Mouse (Mus musculus) embryo, embryonic 11 days (tissue): Measurements from ENCODE around the gene Tpbgl.

Experiments
- DNase-seq: peaks from one replicate; pipeline ENCODE4 v3.0.0-alpha.2; 2015

Gene Tpbgl

DNA sequence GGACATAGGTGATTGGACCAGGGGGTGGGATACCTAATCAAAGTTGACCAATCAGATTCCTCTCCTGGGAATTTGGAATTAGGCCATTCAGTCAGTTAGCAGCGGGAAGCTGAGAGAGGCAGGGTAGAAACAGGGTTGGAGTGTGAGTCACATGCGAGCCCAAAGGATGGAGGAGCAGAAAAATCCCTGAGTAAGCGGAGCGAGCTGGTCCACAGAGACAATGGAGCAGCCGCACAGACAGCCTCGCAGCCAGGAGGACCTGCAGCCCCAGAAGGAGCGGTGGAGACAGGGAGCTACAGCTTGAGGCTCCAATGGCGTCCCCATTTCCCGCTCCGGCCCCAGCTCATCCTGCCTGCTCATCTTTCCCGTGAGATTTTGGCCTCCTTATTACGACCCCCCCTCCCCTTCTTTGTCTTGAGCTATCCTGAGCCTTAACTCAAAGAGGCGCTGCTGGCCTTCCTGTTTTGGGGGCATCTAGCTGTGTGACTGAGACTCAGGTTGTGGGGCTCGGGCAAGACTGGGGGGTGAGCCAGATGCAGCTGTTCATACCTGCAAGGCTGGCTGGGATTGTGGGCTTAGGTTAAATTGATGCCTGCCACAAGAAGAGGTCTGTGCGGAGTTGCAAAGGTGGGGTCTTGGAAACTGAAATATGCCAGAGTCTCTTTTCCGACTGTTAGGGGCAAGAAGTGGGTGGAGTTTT lies 47.3 kb downstream of the Tpbgl start:
- peak; percentile 43 for DNase-seq

DNA sequence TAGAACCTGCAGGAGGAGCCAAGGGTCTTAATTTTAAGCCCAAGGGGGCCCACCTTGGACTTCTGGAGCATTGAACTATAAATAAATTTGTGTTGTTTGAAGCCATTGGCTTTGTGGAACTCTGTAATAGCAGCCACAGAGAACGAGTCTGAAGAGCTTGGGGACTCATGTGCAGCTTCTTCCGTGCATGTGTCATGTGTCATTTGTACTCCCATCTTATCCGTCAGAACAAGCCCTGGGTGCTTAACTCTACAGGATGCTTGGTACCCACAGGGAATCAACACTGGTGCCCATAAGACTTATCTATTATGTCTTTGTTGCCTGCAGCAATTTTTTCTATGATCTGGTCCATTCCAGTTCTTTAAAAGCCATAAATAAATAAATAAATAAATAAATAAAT lies 48.7 kb downstream of the Tpbgl start:
- DNase-seq: no peak
